Mouse (Mus musculus) small intestine, adult 2 months (tissue): ENCODE measurements around the gene 2010111I01Rik. TPM values are rescaled to one million over a fixed set of nuclear protein-coding genes. Genes with fewer than 3 reads are reported as not detected.

Experiments
- H3K27ac ChIP-seq: fragments of 200-500 bp; 2 replicates; pipeline ENCODE4 v1.5.1; 2012; ENCODE audit warnings: low read depth, low read length, control low read depth, inconsistent platforms; ENCODE audit not compliant: insufficient read depth
- H3K27me3 ChIP-seq: fragments of 200-500 bp; 2 replicates; pipeline ENCODE4 v1.6.1; 2012; ENCODE audit warnings: mild to moderate bottlenecking, moderate library complexity, low read length, inconsistent platforms; ENCODE audit not compliant: control insufficient read depth, insufficient read depth
- H3K36me3 ChIP-seq: fragments of 200-500 bp; 2 replicates; pipeline ENCODE4 v1.6.1; 2012; ENCODE audit warnings: mild to moderate bottlenecking, low read length, control low read depth, inconsistent platforms; ENCODE audit not compliant: control insufficient read depth, insufficient read depth
- H3K4me1 ChIP-seq: fragments of 200-500 bp; 2 replicates; pipeline ENCODE4 v1.6.1; 2012; ENCODE audit warnings: low read length, inconsistent platforms, mixed read lengths; ENCODE audit not compliant: control insufficient read depth, insufficient read depth, insufficient read length
- H3K4me3 ChIP-seq: fragments of 200-500 bp; 2 replicates; pipeline ENCODE4 v1.5.1; 2012; ENCODE audit warnings: low read depth, mild to moderate bottlenecking, control low read depth, inconsistent platforms, low read length, moderate library complexity
- CTCF ChIP-seq: fragments of 200-500 bp; IDR thresholded peaks from 2 replicates; pipeline ENCODE4 v1.5.1; 2012; ENCODE audit warnings: low read depth, mild to moderate bottlenecking, control low read depth, inconsistent platforms, low read length, moderate library complexity, mixed read lengths; ENCODE audit not compliant: insufficient replicate concordance, insufficient read length; ENCODE audit errors: extremely low read depth
- POLR2A ChIP-seq: fragments of 200-500 bp; IDR thresholded peaks from 2 replicates; pipeline ENCODE4 v1.6.1; 2012; ENCODE audit warnings: low read depth, mild to moderate bottlenecking, control low read depth, inconsistent platforms, low read length, moderate library complexity
- WGBS: fragments of 180-500 bp; shearing (Covaris S2); methylation state at CpG from one replicate; pipeline ENCODE4 v1.1.7; 2018; 5-methylcytosine and 5-hydroxymethylcytosine counted together
- polyA plus RNA-seq: library from polyadenylated mRNA; depleted of rRNA; stranded (reverse); fragments of >200 nt; gene quantifications from 2 replicates; pipeline ENCODE4 v1.2.3, GENCODE M21; 2012

2010111I01Rik gene
- polyA plus RNA-seq, 1 experiment, result 48.4 TPM

DNA sequence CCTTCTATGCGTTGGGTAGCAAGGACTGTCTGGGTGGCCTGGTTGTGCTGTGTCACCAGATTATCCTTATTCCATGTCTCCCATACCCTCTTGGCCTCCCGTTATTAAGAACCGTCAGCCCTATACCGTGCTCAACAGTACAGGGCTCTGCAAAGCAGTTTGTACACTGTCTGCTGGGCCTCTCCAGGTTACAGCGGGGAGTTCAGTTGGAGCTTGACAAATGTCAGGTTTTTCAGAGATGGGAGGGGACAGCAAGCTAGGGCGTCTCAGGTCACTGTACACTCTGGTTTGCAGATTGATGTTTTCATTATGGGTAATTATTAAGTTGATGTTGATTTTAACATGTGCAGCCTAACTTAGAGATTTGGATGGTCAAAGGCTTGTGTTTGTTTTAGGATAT, 291.5 kb downstream of the 2010111I01Rik start:
- Histone ChIP-seq H3K4me1 (peaks cover 37% of the 10 kb centered on the region), H3K27me3 (no peaks in the 10 kb centered on the region), H3K4me3 (no peak overlapping the region), H3K36me3 (0 out of 2 replicates have a peak, but pooled peaks cover 2% of the 10 kb centered on the region), H3K27ac (peak overlapping the region; percentile 69)
- 31% methylated on average over 6 of the region's 6 CpGs for WGBS
- no peak for TF ChIP-seq CTCF
- no peak for TF ChIP-seq POLR2A

DNA sequence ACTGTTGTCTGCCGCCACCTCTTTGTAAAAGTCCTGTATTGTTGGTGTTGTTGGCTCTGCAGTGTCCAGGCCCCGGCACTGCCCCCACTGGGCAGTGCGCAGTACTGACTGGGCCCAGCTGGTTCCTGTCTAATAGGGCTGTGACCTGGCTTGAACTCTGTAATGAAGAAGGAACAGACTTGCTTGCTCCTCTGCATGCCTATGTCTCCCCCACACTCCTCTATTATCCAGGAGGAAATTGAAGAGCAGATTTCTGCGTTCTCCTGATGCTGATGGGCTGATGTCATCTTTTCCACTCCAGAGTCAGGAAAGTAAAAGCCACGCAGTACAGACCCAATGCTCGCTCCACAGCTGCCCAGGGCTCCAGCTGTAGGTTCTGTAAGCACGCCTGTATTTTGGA, 292.1 kb downstream of the 2010111I01Rik start:
- Histone ChIP-seq H3K27ac (peak overlapping the region; percentile 12), H3K4me1 (peaks cover 41% of the 10 kb centered on the region), H3K27me3 (no peaks in the 10 kb centered on the region), H3K4me3 (no peak overlapping the region), H3K36me3 (0 out of 2 replicates have a peak, but pooled peaks cover 2% of the 10 kb centered on the region)
- WGBS, result 46% methylated on average over 7 of the region's 7 CpGs
- peak; percentile 63; the same call in 1 of the 2 replicates for TF ChIP-seq CTCF
- TF ChIP-seq POLR2A, result no peak

DNA sequence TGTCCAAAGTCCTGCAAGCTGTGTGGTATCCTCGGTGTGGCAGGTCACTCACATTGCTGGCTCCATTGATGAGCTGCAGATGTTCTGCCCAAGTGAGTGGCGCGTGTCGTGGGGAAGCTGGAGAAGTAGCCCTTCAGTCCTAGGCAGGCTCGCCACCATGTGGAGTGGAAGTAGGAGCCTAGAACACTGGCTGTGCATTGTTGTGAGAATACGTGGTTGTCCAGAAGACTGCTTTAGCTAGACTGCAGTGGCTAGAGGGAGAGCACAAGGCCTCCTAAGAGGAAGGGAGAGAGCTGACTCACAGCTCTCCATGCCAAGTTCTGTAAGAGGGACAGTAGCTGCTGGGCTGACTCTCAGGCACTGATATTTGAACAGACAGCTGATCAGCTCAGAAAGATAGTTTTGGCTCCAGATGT, 293.5 kb downstream of the 2010111I01Rik start:
- H3K4me1 ChIP-seq, result peaks cover 43% of the 10 kb centered on the region
- H3K27ac ChIP-seq, result peak overlapping the region; percentile 13; the same call in 1 of the 2 replicates
- H3K4me3 ChIP-seq, result no peak overlapping the region
- no peak for TF ChIP-seq CTCF
- no peak for TF ChIP-seq POLR2A
- WGBS, result 36% methylated on average over 6 of the region's 6 CpGs
- H3K27me3 ChIP-seq, result no peaks in the 10 kb centered on the region
- peaks cover 4% of the 10 kb centered on the region; the same call in 1 of the 2 replicates for H3K36me3 ChIP-seq

DNA sequence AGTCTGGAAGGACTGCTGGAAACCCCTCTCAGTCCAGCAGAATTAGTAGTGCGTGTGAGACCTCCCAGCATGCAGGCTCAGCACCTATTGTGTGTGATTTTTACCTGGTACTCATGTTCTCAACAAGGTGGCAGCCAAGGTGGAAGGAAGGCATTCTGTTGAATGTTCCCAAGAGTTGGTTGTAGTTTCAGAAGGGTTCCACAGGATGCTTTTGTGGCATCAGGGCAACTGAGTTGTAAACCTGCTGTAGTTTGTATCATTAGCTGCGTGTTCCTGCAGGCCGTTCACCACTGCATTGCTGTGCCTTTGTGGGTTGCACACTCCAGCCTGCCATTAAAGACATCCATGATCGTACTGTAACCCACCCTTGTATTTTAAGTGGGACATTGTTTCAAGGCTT, 294.0 kb downstream of the 2010111I01Rik start:
- Histone ChIP-seq H3K4me1 (peaks cover 42% of the 10 kb centered on the region), H3K27ac (peak overlapping the region; percentile 13; the same call in 1 of the 2 replicates), H3K27me3 (no peaks in the 10 kb centered on the region), H3K4me3 (no peak overlapping the region), H3K36me3 (peaks cover 4% of the 10 kb centered on the region; the same call in 1 of the 2 replicates)
- WGBS, result 80% methylated on average over 4 of the region's 4 CpGs
- TF ChIP-seq CTCF (no peak), POLR2A (no peak)

DNA sequence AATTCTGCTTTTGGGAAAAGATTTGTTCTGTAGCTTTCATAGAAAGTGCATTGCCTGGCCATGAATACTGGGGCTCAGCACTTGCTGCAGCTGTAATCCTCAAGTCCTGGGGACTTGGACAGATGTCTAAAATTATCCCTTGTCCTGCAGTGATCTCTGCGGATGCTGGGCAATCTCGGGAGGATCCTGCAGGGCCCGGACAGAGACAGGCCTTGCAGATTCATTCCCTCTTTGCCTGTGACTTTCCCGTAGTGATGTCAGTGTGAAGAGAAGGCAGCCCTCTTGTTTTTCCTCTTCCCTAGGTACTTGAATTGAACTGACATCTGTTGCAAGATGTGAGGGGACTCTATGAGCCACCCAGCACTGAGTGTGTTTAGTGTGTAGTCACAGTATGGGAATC, 295.4 kb downstream of the 2010111I01Rik start:
- peaks cover 42% of the 10 kb centered on the region for H3K4me1 ChIP-seq
- H3K4me3 ChIP-seq, result no peak overlapping the region
- peaks cover 4% of the 10 kb centered on the region; the same call in 1 of the 2 replicates for H3K36me3 ChIP-seq
- peak overlapping the region; percentile 88; the same call in 1 of the 2 replicates for H3K27ac ChIP-seq
- TF ChIP-seq POLR2A, result no peak
- no peak for TF ChIP-seq CTCF
- WGBS, result 39% methylated on average over 4 of the region's 4 CpGs
- H3K27me3 ChIP-seq, result no peaks in the 10 kb centered on the region

DNA sequence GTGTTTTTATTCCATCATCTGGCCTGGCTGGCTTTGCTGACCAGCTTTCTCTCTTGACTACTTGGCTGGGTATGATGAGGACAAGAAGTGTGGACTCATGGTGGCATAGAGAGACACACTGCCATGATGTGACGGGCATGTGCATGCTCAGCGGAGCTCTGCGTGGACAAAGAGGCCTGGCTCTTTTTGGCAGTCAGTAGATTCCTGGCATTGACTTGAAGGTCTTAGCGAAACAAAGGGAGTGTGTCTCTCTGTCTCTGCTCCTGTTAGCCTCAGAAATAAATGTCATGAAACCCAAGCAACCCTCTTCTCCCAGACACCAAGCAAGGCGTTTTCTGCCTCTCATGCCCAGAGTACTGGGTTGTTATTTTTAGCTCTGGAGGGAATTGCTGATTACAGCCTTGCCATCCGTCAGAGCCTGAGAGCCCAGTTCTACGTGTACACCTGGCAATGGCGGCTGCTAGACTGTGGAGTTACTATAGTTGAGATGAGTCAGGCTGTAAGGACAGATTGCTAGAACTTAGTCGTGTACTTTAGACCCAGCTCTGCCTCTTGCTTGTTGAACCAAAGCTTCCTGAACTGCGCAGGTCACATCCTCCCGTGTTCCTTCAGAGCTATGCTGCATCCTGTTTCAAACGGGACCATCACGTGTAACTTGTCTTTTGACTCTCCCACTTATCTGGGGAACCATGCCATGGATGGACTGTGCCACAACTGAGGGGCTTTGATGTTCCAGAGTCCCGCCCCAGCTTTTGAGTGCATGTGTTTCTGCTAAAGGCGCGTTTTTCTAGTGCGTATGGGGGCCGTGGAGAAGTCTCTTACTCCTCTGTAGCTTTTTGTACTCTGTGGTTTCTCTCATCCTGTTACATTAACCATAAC, 296.3 kb downstream of the 2010111I01Rik start:
- WGBS, result 36% methylated on average over 18 of the region's 18 CpGs
- TF ChIP-seq CTCF, result no peak
- TF ChIP-seq POLR2A, result no peak
- peaks cover 2% of the 10 kb centered on the region; the same call in 1 of the 2 replicates for H3K36me3 ChIP-seq
- peak overlapping the region; percentile 88 for H3K27ac ChIP-seq
- H3K4me3 ChIP-seq, result no peak overlapping the region
- no peaks in the 10 kb centered on the region for H3K27me3 ChIP-seq
- peaks cover 35% of the 10 kb centered on the region for H3K4me1 ChIP-seq

DNA sequence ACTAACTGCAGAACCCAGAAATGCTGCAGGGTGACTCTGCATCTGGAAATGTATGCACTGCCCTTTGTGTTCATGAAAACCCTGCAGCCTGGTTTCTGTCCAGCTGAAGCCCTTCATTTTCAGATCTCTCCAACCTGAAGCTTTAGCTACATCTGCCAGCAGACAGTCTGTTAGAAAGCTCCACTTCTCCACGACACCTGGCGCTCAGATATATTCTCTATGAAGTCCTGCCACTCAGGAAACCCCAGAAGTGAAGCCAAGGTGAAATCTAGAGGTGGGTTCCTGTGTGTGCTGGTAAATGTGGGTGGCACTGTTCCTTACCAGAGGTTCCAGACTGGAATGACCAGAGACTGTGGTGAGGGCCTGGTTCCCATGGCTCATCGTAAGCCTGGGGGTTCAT, 297.0 kb downstream of the 2010111I01Rik start:
- Histone ChIP-seq H3K27ac (no peak overlapping the region), H3K4me3 (no peak overlapping the region), H3K27me3 (no peaks in the 10 kb centered on the region), H3K36me3 (peaks cover 2% of the 10 kb centered on the region; the same call in 1 of the 2 replicates), H3K4me1 (peaks cover 33% of the 10 kb centered on the region)
- TF ChIP-seq POLR2A (no peak), CTCF (no peak)
- 88% methylated on average over 3 of the region's 3 CpGs for WGBS
